Mouse (Mus musculus) forebrain, embryonic 11.5 days (tissue): ENCODE measurements around the gene Mreg. TPM values are rescaled to one million over a fixed set of nuclear protein-coding genes. Genes with fewer than 3 reads are reported as not detected.

Experiments
- ATAC-seq: fragments of 200-750 bp; cut with Nextera tagmentation; replicated peaks from 2 replicates; pipeline ENCODE4 v1.8.0; 2017; ENCODE audit warnings: moderate TSS enrichment; ENCODE audit not compliant: low FRiP score
- DNase-seq: peaks from one replicate; pipeline ENCODE4 v3.0.0-alpha.2; 2017; ENCODE audit warnings: low spot score
- H3K27ac ChIP-seq: fragments of 300-500 bp; sonication (generic); 2 replicates; pipeline ENCODE4 v1.5.1; 2014; ENCODE audit warnings: low read depth, low read length
- H3K27me3 ChIP-seq: fragments of 300-500 bp; sonication (generic); 2 replicates; pipeline ENCODE4 v1.6.1; 2014; ENCODE audit warnings: mild to moderate bottlenecking, low read length, mixed read lengths; ENCODE audit not compliant: control insufficient read depth, insufficient read depth
- H3K36me3 ChIP-seq: fragments of 300-500 bp; sonication (generic); 2 replicates; pipeline ENCODE4 v1.6.1; 2014; ENCODE audit warnings: mild to moderate bottlenecking, low read length, moderate library complexity, mixed read lengths; ENCODE audit not compliant: control insufficient read depth, insufficient read depth
- H3K4me1 ChIP-seq: fragments of 300-500 bp; sonication (generic); replicated peaks from 2 replicates; pipeline ENCODE4 v1.6.1; 2014; ENCODE audit warnings: low read length, mixed read lengths; ENCODE audit not compliant: control insufficient read depth, insufficient read depth
- H3K4me2 ChIP-seq: fragments of 300-500 bp; sonication (generic); 2 replicates; pipeline ENCODE4 v1.6.1; 2014; ENCODE audit warnings: low read depth, mild to moderate bottlenecking, low read length, moderate library complexity, mixed read lengths; ENCODE audit not compliant: severe bottlenecking
- H3K4me3 ChIP-seq: fragments of 300-500 bp; sonication (generic); 2 replicates; pipeline ENCODE4 v1.5.1; 2014; ENCODE audit warnings: low read depth, low read length
- H3K9ac ChIP-seq: fragments of 300-500 bp; sonication (generic); 2 replicates; pipeline ENCODE4 v1.6.1; 2014; ENCODE audit warnings: low read length
- H3K9me3 ChIP-seq: fragments of 300-500 bp; sonication (generic); 2 replicates; pipeline ENCODE4 v1.6.1; 2016; ENCODE audit warnings: low read length, mixed read lengths; ENCODE audit not compliant: control insufficient read depth
- WGBS: fragments of 180-500 bp; shearing (Covaris S2); extraction: QIAGEN DNeasy Blood & Tissue Kit; methylation state at CpG from one replicate; pipeline ENCODE4 v1.1.7; 2014; 5-methylcytosine and 5-hydroxymethylcytosine counted together
- polyA plus RNA-seq: library from polyadenylated mRNA; unstranded; fragments of >200 nt; fragmentation: Nextera tagmentation; extraction: Ambion mirVana; gene quantifications from 2 replicates; pipeline ENCODE4 v1.2.1, GENCODE M21; 2014

Mreg gene
- polyA plus RNA-seq, 1 experiment from 2014 or later, result 3.3 TPM

DNA sequence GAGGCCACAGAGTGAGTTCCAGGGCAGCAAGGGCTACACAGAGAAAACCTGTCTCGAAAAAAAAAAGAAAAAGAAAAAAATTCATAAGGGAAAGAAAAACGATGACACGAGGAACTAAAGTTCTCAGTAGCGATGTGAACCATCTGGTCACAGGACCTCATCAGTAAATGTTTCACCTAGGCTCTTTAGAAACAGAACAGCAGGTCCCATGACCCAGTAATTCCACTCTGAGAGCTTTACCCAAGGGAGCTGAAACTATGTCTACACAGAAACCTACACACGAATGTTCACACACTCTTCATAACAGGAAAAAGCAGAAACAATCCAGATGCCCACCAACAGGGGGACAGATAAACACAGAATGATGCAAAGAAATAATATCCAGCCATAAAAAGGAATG is 4.0 kb downstream of the Mreg start:
- Histone ChIP-seq H3K4me1 (no peaks in the 10 kb centered on the region; the same call in 1 of the 2 replicates), H3K4me2 (no peak overlapping the region), H3K27ac (no peak overlapping the region), H3K27me3 (peaks cover 7% of the 10 kb centered on the region; the same call in 1 of the 2 replicates), H3K36me3 (no peaks in the 10 kb centered on the region), H3K9me3 (no peaks in the 10 kb centered on the region), H3K9ac (no peak overlapping the region), H3K4me3 (no peak overlapping the region)
- 90% methylated on average over 5 of the region's 5 CpGs for WGBS
- DNase-seq (no peak), ATAC-seq (no peak)

GRCm38 (mm10) chr1:72205113-72205512 is 7.0 kb downstream of the Mreg start:
- DNase-seq, result no peak
- no peak overlapping the region for H3K4me2 ChIP-seq
- H3K4me1 ChIP-seq, result no peaks in the 10 kb centered on the region
- H3K27ac ChIP-seq, result no peak overlapping the region
- no peaks in the 10 kb centered on the region for H3K27me3 ChIP-seq
- H3K9ac ChIP-seq, result no peak overlapping the region
- no peak overlapping the region for H3K4me3 ChIP-seq
- ATAC-seq, result no peak
- no peaks in the 10 kb centered on the region for H3K36me3 ChIP-seq
- no peaks in the 10 kb centered on the region for H3K9me3 ChIP-seq
- WGBS, result 81% methylated on average over 3 of the region's 3 CpGs

DNA sequence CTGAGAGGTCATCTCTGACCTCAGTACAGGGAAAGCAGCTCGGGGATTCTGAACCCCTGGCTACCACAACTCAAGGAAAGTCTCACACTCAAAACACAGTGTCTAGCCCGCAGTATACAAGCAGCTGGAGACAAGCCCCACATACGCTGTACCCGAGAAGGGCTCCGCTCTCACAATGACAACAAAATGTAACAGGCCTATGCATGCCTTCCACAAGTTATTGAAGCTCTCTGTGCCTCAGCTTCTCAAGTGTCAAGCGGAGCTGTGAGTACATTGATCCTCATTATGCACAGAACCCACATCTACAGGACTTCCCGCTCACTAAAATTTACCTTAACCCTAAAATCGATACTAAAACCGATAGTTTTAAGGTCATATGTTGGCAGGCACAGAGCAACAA is 8.9 kb downstream of the Mreg start:
- Histone ChIP-seq H3K9me3 (no peaks in the 10 kb centered on the region), H3K27me3 (no peaks in the 10 kb centered on the region), H3K27ac (no peak overlapping the region), H3K36me3 (no peaks in the 10 kb centered on the region), H3K4me1 (no peaks in the 10 kb centered on the region), H3K4me2 (no peak overlapping the region), H3K9ac (no peak overlapping the region), H3K4me3 (no peak overlapping the region)
- DNase-seq, result no peak
- WGBS, result 88% methylated on average over 9 of the region's 9 CpGs
- ATAC-seq, result no peak

- Histone ChIP-seq H3K9me3 (no peaks in the 10 kb centered on the region), H3K27ac (no peak overlapping the region), H3K4me3 (no peak overlapping the region), H3K27me3 (no peaks in the 10 kb centered on the region), H3K9ac (no peak overlapping the region), H3K36me3 (no peaks in the 10 kb centered on the region), H3K4me1 (no peaks in the 10 kb centered on the region), H3K4me2 (no peak overlapping the region)
- 95% methylated on average over 7 of the region's 7 CpGs for WGBS
- ATAC-seq, result no peak
- no peak for DNase-seq
These were observed 9.4 kb downstream of the Mreg start for GRCm38 (mm10) chr1:72202705-72203104.

DNA sequence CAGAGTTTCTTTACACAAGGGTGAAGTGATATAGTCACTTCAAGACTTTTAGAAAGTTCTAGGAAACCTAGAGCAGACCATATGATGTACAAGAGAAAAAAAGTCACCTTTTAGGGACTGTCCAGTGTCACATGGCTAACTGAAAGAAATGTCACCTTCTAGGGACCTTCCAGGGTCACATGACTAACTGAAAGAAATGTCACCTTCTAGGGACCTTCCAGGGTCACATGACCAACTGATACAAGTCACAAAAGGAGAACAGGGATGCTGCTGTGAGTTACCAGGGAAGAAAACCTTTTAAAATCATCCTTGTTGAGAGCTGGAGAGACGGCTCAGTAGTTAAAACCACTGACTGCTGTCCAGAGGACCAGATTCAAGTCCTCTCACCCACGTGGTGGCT is 10.0 kb downstream of the Mreg start:
- no peak for DNase-seq

DNA sequence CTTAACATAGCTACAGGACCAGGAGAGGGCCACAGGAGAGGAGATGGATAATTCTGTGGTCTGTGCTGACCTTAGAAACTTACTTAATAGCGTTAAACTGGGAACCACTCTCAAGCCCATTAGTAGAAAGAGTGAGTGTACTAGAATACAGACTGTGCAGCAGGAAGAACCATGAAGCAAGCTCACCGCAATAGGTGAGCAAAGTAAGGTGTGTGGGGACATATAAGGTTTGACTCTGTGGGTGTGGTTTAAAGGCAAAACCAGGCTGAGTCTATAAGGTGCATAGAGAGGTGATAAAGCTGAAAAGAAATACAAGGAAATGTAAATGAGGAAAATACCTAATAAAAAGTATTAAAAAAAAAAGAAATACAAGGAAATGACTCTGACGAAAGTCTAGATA is 11.0 kb downstream of the Mreg start:
- no peak overlapping the region for H3K4me2 ChIP-seq
- ATAC-seq, result no peak
- no peak overlapping the region for H3K9ac ChIP-seq
- DNase-seq, result no peak
- H3K9me3 ChIP-seq, result no peaks in the 10 kb centered on the region
- H3K4me1 ChIP-seq, result 0 out of 2 replicates have a peak, but pooled peaks cover 2% of the 10 kb centered on the region
- H3K27me3 ChIP-seq, result no peaks in the 10 kb centered on the region
- H3K4me3 ChIP-seq, result no peak overlapping the region
- 92% methylated on average over 3 of the region's 3 CpGs for WGBS
- H3K36me3 ChIP-seq, result no peaks in the 10 kb centered on the region
- no peak overlapping the region for H3K27ac ChIP-seq

More for the DNA sequence above, 10.0 kb downstream of the Mreg start:
- no peak for ATAC-seq
- no peak overlapping the region for H3K4me2 ChIP-seq
- H3K4me1 ChIP-seq, result no peaks in the 10 kb centered on the region
- no peaks in the 10 kb centered on the region for H3K9me3 ChIP-seq
- no peak overlapping the region for H3K4me3 ChIP-seq
- 75% methylated on average over 2 of the region's 2 CpGs for WGBS
- no peak overlapping the region for H3K27ac ChIP-seq
- no peaks in the 10 kb centered on the region for H3K27me3 ChIP-seq
- H3K36me3 ChIP-seq, result no peaks in the 10 kb centered on the region
- no peak overlapping the region for H3K9ac ChIP-seq

DNA sequence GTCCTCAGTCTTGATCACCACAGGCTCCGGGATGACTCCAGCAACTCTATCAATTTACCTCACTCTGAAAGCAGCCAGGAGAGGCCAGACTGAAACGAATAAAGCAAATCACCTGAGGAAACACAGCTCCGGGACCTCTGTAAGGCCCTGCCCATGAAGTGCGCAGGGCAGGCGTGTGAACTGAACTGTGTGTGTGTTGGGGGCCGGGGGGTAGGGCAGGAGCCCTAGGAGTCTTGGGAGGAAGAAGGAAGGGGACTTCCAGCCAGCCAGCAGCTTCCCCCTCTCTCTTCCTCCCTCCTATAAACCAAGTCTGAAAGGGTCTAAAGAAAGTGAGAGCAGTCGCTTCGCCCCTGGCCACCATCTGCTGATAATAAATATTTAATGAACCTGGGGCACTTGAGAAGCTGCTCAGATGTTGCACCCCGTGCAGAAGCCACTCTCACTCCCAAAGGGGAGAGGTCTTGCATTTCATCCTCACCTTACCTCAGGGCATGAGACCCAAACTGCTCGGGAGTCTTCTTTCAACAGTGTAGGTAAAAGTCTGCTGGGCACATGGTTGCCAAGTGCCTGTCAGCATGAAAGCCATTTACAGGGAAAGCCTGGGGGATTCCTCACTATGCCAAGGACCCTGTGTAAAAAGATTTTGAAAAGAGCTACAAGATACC is 13.8 kb downstream of the Mreg start:
- ATAC-seq, result no peak
- H3K9me3 ChIP-seq, result no peaks in the 10 kb centered on the region
- no peak overlapping the region for H3K9ac ChIP-seq
- no peak for DNase-seq
- WGBS, result 72% methylated on average over 10 of the region's 10 CpGs
- no peak overlapping the region for H3K4me2 ChIP-seq
- H3K36me3 ChIP-seq, result no peaks in the 10 kb centered on the region
- H3K27me3 ChIP-seq, result no peaks in the 10 kb centered on the region
- no peak overlapping the region for H3K27ac ChIP-seq
- H3K4me1 ChIP-seq, result 0 out of 2 replicates have a peak, but pooled peaks cover 2% of the 10 kb centered on the region
- H3K4me3 ChIP-seq, result no peak overlapping the region

DNA sequence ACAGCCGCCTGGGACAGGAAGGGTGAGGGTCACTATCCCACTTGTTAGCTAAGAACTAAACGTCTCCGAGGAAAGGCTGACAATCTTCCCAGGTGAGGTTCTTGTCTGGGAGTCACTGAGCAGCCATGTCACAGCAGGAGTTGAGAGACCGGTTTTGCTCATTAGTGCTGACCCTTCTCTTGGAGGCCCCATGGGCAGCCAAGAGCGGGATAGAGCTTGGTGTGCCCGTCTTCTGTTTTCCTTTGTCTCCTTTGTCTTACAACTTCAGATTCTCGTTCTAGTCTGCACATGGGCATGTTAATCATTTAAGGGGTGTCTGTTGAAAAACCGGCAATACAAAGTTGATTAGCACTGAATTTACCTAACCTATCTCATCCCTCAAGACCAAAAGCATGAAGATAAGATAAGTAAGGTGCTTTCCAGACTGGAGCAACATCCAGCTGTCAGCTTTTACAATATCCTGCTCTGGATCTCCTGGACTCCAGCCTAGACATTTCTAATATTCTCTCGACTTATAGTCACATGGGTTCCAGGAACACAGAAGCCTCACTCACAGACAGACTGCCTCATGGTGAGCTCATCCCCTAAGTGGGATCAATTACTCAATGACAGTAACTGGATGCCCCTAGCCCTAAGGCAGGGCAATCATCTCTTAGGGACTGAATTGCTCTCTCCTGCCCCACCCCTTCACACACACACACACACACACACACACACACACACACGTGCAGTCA is 15.3 kb downstream of the Mreg start:
- Histone ChIP-seq H3K4me1 (0 out of 2 replicates have a peak, but pooled peaks cover 2% of the 10 kb centered on the region), H3K36me3 (no peaks in the 10 kb centered on the region), H3K27me3 (no peaks in the 10 kb centered on the region), H3K9me3 (no peaks in the 10 kb centered on the region), H3K4me3 (no peak overlapping the region), H3K27ac (no peak overlapping the region), H3K9ac (no peak overlapping the region), H3K4me2 (no peak overlapping the region)
- ATAC-seq (no peak), DNase-seq (no peak)
- WGBS, result 78% methylated on average over 10 of the region's 10 CpGs
